Mouse (Mus musculus) heart, postnatal 0 days (tissue): Measurements from ENCODE around the gene Rnf19b. TPM values are rescaled to one million over a fixed set of nuclear protein-coding genes. Genes with fewer than 3 reads are reported as not detected.

Source experiments
- ATAC-seq: fragments of 200-750 bp; cut with Nextera tagmentation; 2 replicates; pipeline ENCODE4 v1.8.0; 2017; ENCODE audit warnings: low read depth, moderate number of reproducible peaks, moderate library complexity; ENCODE audit not compliant: insufficient read depth
- DNase-seq: peaks from one replicate; pipeline ENCODE4 v3.0.0-alpha.2; 2016; ENCODE audit warnings: low spot score
- H3K27ac ChIP-seq: fragments of 300-500 bp; sonication (generic); 2 replicates; pipeline ENCODE4 v1.5.1; 2014; ENCODE audit warnings: low read depth, mild to moderate bottlenecking
- H3K27me3 ChIP-seq: fragments of 300-500 bp; sonication (generic); 2 replicates; pipeline ENCODE4 v1.6.1; 2014; ENCODE audit warnings: low read length, mixed read lengths; ENCODE audit not compliant: control insufficient read depth, insufficient read depth
- H3K36me3 ChIP-seq: fragments of 300-500 bp; sonication (generic); replicated peaks from 2 replicates; pipeline ENCODE4 v1.6.1; 2014; ENCODE audit warnings: low read length, mixed read lengths; ENCODE audit not compliant: control insufficient read depth, insufficient read depth
- H3K4me1 ChIP-seq: fragments of 300-500 bp; sonication (generic); 2 replicates; pipeline ENCODE4 v1.6.1; 2014; ENCODE audit warnings: antibody characterized with exemption; ENCODE audit not compliant: control insufficient read depth, insufficient read depth
- H3K4me2 ChIP-seq: fragments of 300-500 bp; sonication (generic); 2 replicates; pipeline ENCODE4 v1.6.1; 2014; ENCODE audit warnings: low read depth, mild to moderate bottlenecking, low read length, moderate library complexity
- H3K4me3 ChIP-seq: fragments of 300-500 bp; sonication (generic); 2 replicates; pipeline ENCODE4 v1.5.1; 2014; ENCODE audit warnings: low read depth, low read length
- H3K9ac ChIP-seq: fragments of 300-500 bp; sonication (generic); replicated peaks from 2 replicates; pipeline ENCODE4 v1.6.1; 2014; ENCODE audit warnings: low read depth, low read length, mixed read lengths
- H3K9me3 ChIP-seq: fragments of 300-500 bp; sonication (generic); replicated peaks from 2 replicates; pipeline ENCODE4 v1.6.1; 2016; ENCODE audit warnings: low read length; ENCODE audit not compliant: control insufficient read depth
- CTCF ChIP-seq: IDR thresholded peaks from 2 replicates; pipeline ENCODE4 v1.5.1; 2016; ENCODE audit warnings: antibody characterized with exemption, control low read depth, low read depth
- EP300 ChIP-seq: IDR thresholded peaks from 2 replicates; pipeline ENCODE4 v1.6.1; 2016; ENCODE audit warnings: antibody characterized with exemption, low read depth
- WGBS: fragments of 180-500 bp; shearing (Covaris S2); extraction: QIAGEN DNeasy Blood & Tissue Kit; methylation state at CpG from one replicate; pipeline ENCODE4 v1.1.7; 2014; 5-methylcytosine and 5-hydroxymethylcytosine counted together
- polyA plus RNA-seq: library from polyadenylated mRNA; unstranded; fragments of >200 nt; fragmentation: Nextera tagmentation; extraction: Ambion mirVana; gene quantifications from 2 replicates; pipeline ENCODE4 v1.2.1, GENCODE M21; 2015
- total RNA-seq: library from RNA; depleted of rRNA; stranded (reverse); fragments of >200 nt; gene quantifications from 2 replicates; pipeline ENCODE4 v1.2.3, GENCODE M21; 2014; ENCODE audit warnings: low replicate concordance

Gene Rnf19b
- total and polyA plus RNA-seq, 2 experiments from 2014 or later: 7.2 to 46.0 TPM

DNA sequence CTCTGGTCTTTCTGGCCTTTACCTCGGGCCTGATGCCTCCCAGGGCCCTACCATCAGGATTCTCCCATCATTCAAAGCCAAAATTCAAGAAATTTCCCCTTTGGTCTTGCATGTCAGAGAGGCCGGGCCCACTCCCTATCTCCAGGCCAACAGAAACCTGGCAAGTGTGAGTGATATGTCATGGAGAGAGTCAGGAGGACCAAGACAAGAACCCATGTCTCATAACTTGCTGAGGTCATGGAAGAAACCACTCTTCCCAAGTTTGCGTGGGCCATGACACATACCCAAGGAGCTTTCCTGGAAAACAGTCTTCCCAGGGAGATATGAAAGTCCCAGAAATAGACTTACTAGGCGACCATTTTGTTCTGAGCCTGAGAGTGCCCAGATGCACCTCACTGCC, 36.2 kb upstream of the Rnf19b start:
- ATAC-seq (no peak), DNase-seq (peak; percentile 15)
- peak; percentile 9; the same call in 1 of the 2 replicates for TF ChIP-seq EP300
- no peak for TF ChIP-seq CTCF
- Histone ChIP-seq H3K4me2 (no peak overlapping the region), H3K27me3 (no peaks in the 10 kb centered on the region), H3K36me3 (no peaks in the 10 kb centered on the region), H3K4me3 (no peak overlapping the region), H3K27ac (peak overlapping the region; percentile 93), H3K4me1 (peaks cover 34% of the 10 kb centered on the region), H3K9me3 (no peaks in the 10 kb centered on the region), H3K9ac (no peak overlapping the region)
- 55% methylated on average over 4 of the region's 4 CpGs for WGBS

- Histone ChIP-seq H3K4me3 (no peak overlapping the region), H3K4me2 (no peak overlapping the region), H3K27me3 (no peaks in the 10 kb centered on the region), H3K36me3 (no peaks in the 10 kb centered on the region), H3K4me1 (peaks cover 34% of the 10 kb centered on the region), H3K9ac (no peak overlapping the region), H3K9me3 (no peaks in the 10 kb centered on the region), H3K27ac (no peak overlapping the region)
- ATAC-seq: no peak
- DNase-seq: no peak
- WGBS: 88% methylated on average over 6 of the region's 6 CpGs
- TF ChIP-seq EP300 (no peak), CTCF (no peak)
Observed at GRCm38 (mm10) chr4:129023884-129024283, 34.2 kb upstream of the Rnf19b start.

- no peaks in the 10 kb centered on the region for H3K27me3 ChIP-seq
- DNase-seq (peak; percentile 88), ATAC-seq (peak; percentile 86)
- no peaks in the 10 kb centered on the region for H3K9me3 ChIP-seq
- WGBS: 0% methylated on average over 6 of the region's 6 CpGs
- no peak overlapping the region for H3K4me2 ChIP-seq
- H3K27ac ChIP-seq: peak overlapping the region; percentile 79
- TF ChIP-seq EP300 (no peak), CTCF (no peak)
- H3K4me3 ChIP-seq: no peak overlapping the region
- no peak overlapping the region for H3K9ac ChIP-seq
- peaks cover 30% of the 10 kb centered on the region for H3K4me1 ChIP-seq
- H3K36me3 ChIP-seq: no peaks in the 10 kb centered on the region
Observed at GRCm38 (mm10) chr4:129024775-129025174, 33.3 kb upstream of the Rnf19b start.

DNA sequence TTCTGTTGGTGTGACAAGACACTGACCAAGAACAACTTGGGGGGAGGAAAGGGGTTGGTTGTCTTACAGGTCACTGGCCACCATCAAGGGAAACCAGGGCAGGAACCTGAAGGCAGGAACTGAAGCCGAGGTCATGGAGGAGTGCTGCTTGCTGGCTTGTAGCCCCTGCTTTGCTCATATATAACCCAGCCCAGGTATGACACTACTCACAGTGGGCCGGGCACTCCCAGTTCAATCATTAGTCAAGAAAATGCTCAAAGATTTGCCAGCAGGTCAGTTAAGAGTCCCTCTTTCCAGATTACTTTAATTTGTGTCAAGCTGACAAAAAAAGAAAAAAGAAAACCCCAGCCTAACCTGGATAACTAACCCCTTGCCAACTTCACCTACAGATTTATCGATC, 32.4 kb upstream of the Rnf19b start:
- H3K27me3 ChIP-seq: no peaks in the 10 kb centered on the region
- ATAC-seq (no peak), DNase-seq (no peak)
- TF ChIP-seq CTCF (no peak), EP300 (no peak)
- H3K9ac ChIP-seq: no peak overlapping the region
- H3K36me3 ChIP-seq: no peaks in the 10 kb centered on the region
- H3K9me3 ChIP-seq: no peaks in the 10 kb centered on the region
- H3K4me3 ChIP-seq: no peak overlapping the region
- peaks cover 23% of the 10 kb centered on the region for H3K4me1 ChIP-seq
- H3K4me2 ChIP-seq: no peak overlapping the region
- H3K27ac ChIP-seq: peak overlapping the region; percentile 79; the same call in 1 of the 2 replicates
- 92% methylated on average over 3 of the region's 3 CpGs for WGBS

DNA sequence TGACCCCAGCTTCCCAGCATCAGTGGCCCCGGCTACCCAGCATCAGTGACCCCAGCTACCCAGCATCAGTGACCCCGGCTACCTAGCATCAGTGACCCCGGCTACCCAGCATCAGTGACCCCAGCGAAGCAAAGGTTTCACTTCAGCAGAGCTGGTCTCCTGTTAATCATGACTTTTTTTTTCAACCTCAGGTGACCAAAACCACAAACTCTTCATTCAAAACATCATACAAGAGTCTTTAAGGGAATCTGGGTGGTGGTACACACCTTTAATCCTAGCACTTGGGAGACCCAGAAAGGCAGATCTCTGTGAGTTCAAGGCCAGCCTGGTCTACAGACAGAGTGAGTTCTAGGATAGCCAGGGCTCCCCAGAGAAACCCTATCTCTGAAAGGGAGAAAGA, 27.3 kb upstream of the Rnf19b start:
- Histone ChIP-seq H3K4me1 (peaks cover 19% of the 10 kb centered on the region), H3K4me3 (no peak overlapping the region), H3K9me3 (no peaks in the 10 kb centered on the region), H3K9ac (no peak overlapping the region), H3K36me3 (no peaks in the 10 kb centered on the region), H3K4me2 (no peak overlapping the region), H3K27me3 (no peaks in the 10 kb centered on the region), H3K27ac (no peak overlapping the region)
- 89% methylated on average over 4 of the region's 4 CpGs for WGBS
- ATAC-seq (no peak), DNase-seq (no peak)
- TF ChIP-seq CTCF (no peak), EP300 (no peak)

GRCm38 (mm10) chr4:129031408-129031965, 26.6 kb upstream of the Rnf19b start:
- H3K4me1 ChIP-seq: peaks cover 19% of the 10 kb centered on the region
- H3K27ac ChIP-seq: no peak overlapping the region
- TF ChIP-seq CTCF (no peak), EP300 (no peak)
- no peak overlapping the region for H3K9ac ChIP-seq
- H3K36me3 ChIP-seq: no peaks in the 10 kb centered on the region
- H3K9me3 ChIP-seq: no peaks in the 10 kb centered on the region
- WGBS: 85% methylated on average over 8 of the region's 8 CpGs
- H3K27me3 ChIP-seq: no peaks in the 10 kb centered on the region
- DNase-seq (no peak), ATAC-seq (no peak)
- H3K4me2 ChIP-seq: no peak overlapping the region
- no peak overlapping the region for H3K4me3 ChIP-seq
